In genomic region chr1:116306555-116306954, GRCm38 (mm10) we compare ENCODE assay signal across 13 mouse cellular contexts.
A peak's percentile ranks its signal among the peaks of the same experiment; 100 is the strongest.
DNase-seq lines count a peak whose midpoint lies in the region; ATAC-seq lines count a peak whose summit lies in the region.
"Had no signal": no experiment of that assay in that cellular context is flagged by ENCODE, and none has a peak within 500 bp of the region (broad histone marks: within the 10 kb centered on the region; RNA-seq: fewer than 3 reads in every experiment).

No protein-coding gene starts in this region.

- DNase-seq in heart, postnatal 10 days, result peak; percentile 1 to 2
- DNase-seq in heart, adult 9 months (ENCODE audit: low spot score in 2 of 2), result no peak
- peak; percentile 2 for DNase-seq in NIH3T3 (ENCODE audit: low read depth)
- DNase-seq in brain, adult 2 months (ENCODE audit: low read depth, low spot score), result peak; percentile 63
- DNase-seq in left cerebral cortex, postnatal 10 days (ENCODE audit: extremely low spot score in 1 of 2, low spot score in 2 of 2), result peak; percentile 1 to 28
- no peak for DNase-seq in thymus, postnatal 0 days (ENCODE audit: low spot score)
- no peak for DNase-seq in thymus, postnatal 10 days (ENCODE audit: low spot score in 2 of 2)
- DNase-seq: cerebellum, adult 11 months; heart, postnatal 14 days; kidney, adult 18-20 months; lung, postnatal 10 days had no signal

- intact Hi-C loops in heart, postnatal 10 days (cut with DNase I), result no loop called here
- intact Hi-C loops in left cerebral cortex, postnatal 10 days (cut with DNase I), result no loop called here

- no peak for ATAC-seq in megakaryocyte progenitor cell, adult 5-6 weeks (replicated peaks; ENCODE audit: poor library complexity)
- ATAC-seq: activated CD4-positive, CD25-positive, alpha-beta regulatory T cell, adult 4 months had no signal

Comparison
In these comparisons a context has a peak if more than half of its experiments do, and no peak if none do; other contexts are left out.
1. DNase-seq: peak in heart, postnatal 10 days (2 of 2), NIH3T3 (single experiment), brain, adult 2 months (single experiment) and left cerebral cortex, postnatal 10 days (2 of 2); none in heart, adult 9 months (0 of 2), thymus, postnatal 0 days (single experiment) and thymus, postnatal 10 days (0 of 2).